Mouse (Mus musculus): ENCODE data around the gene Neu2.

The Neu2 gene

GRCm38 (mm10) chr1:87537008-87537407, 27.3 kb downstream of the Neu2 start:
- DNase-seq (ENCODE audit: low spot score in 2 of 2): no peak

- DNase-seq (ENCODE audit: low spot score in 2 of 2): peak in 1 of 2 experiments; percentile 19
Observed at GRCm38 (mm10) chr1:87541614-87542013, 31.9 kb downstream of the Neu2 start.

DNA sequence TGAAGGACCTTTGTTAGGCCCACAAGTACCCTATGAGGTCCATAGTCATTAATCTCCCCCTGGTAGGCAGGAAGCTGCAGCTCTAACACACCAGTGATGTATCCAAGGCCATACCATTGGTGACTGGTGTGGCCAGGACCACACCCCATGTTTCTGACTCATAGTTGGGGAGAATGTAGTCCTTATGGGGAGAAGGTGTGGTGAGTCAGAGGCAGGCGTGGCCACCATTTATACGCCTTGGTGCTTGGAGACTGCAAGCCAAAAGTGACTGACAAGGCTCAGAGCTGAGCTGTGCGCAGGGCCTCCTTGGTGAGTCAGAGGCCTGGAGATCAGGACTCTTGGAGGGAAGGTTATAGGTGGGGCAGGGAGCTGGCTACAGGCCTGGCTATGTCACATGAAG, 41.3 kb downstream of the Neu2 start:
- DNase-seq (ENCODE audit: low spot score in 2 of 2): no peak

DNA sequence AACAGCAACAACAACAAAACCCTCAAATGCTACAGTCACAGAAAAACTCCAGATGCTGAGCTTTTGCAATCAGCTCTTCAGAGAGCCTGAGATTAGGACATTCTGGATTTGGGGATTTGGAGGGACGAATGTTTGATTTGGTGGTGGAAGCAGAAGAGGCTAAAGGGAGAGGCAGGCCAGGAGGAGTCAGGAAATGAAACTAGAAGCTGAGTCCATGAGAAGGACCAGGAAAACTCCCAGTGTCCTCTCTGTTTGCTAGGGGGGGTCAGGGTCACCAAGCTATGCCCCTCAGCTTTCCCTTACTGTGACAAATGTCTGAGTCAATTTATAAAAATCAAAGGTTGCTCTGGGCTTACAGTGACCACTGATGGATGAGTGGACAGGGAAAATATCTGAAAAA, 43.9 kb downstream of the Neu2 start:
- no peak for DNase-seq (ENCODE audit: low spot score in 2 of 2)

- DNase-seq (ENCODE audit: low spot score in 2 of 2): no peak
Observed at GRCm38 (mm10) chr1:87562967-87563366, 53.3 kb downstream of the Neu2 start.

DNA sequence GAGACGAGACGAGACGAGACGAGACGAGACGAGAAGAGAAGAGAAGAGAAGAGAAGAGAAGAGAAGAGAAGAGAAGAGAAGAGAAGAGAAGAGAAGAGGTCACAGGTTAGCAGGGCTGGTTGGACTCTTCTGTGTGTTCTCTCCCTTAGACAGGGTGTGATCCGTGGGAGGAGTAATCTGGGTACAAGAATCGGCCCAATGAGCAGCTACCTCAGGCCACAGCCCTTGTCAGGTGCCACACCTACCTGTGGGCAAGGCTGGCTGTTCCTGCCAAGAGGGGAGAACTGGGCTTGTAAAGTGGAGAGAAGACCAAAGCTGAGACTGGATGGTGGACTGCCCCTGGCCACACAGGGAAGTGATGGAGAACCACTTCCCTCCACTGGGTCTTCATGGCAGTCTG, 56.1 kb downstream of the Neu2 start:
- no peak for DNase-seq (ENCODE audit: low spot score in 2 of 2)

- DNase-seq (ENCODE audit: low spot score in 2 of 2): peak in 1 of 2 experiments; percentile 42
Observed at GRCm38 (mm10) chr1:87568398-87568797, 58.7 kb downstream of the Neu2 start.

GRCm38 (mm10) chr1:87573261-87573660, 63.6 kb downstream of the Neu2 start:
- DNase-seq (ENCODE audit: low spot score in 2 of 2): no peak

- no peak for DNase-seq (ENCODE audit: low spot score in 2 of 2)
Observed at GRCm38 (mm10) chr1:87573800-87574215, 64.1 kb downstream of the Neu2 start, which contains the start of gene Ngef. Ngef (minus strand) TSS chr1:87573870.

DNA sequence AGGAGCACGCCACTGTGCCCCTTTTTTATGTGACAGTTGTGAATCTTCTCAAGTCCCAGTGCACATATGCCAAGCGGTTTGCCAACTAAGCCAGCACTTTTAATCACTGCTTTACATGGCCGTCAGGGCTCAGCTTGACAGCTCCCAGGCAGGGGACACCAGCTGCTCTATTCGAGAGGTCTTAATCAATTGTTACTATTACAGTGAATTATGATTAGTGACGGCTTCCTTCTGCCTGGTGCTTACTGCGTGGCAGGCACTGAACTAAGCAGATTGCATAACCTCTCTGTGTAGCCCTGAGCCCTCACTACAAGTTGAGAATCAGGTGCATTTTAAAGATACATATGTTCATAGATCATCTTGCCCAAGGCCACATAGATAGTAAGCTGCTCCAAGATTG, 64.7 kb downstream of the Neu2 start:
- no peak for DNase-seq (ENCODE audit: low spot score in 2 of 2)

DNA sequence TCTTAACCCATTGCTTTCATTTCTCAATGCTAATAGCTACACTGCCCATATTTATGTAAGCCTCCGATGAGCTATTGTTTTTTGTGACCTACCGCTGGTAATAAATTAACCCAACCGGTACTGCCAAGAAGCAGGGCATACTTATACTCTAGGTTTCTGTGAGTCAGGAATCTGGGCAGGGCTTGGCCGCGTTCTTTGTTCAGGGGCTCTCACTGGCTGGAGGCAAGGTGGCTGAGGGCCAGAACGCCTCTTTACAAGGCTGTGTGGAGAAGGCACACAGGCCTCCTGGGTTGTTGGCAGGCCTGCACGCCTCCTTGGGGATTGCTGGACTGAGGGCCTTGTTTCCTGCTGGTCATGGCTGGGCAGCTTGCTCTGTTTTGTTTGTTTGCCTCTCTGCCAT, 65.1 kb downstream of the Neu2 start:
- no peak for DNase-seq (ENCODE audit: low spot score in 2 of 2)

DNA sequence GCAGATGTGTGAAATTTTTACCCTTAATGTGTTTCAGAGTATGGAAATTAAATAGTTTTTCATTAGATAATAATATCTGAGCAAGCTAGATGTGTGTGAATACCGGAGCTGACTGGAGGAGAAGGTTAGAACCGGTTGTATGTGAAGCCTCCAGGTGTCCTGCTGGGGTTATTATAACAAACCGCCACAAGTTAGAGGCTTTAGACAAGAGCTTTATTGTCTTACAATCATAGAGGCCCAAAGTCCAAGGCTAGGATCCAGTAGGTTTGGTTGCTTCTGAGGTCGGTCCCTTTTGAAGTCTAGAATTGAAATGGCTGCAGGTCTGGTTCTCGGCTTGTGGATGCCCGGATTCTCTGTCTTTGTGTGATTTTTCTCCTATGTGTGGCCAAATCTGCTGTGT, 69.3 kb downstream of the Neu2 start:
- no peak for DNase-seq (ENCODE audit: low spot score in 2 of 2)

DNA sequence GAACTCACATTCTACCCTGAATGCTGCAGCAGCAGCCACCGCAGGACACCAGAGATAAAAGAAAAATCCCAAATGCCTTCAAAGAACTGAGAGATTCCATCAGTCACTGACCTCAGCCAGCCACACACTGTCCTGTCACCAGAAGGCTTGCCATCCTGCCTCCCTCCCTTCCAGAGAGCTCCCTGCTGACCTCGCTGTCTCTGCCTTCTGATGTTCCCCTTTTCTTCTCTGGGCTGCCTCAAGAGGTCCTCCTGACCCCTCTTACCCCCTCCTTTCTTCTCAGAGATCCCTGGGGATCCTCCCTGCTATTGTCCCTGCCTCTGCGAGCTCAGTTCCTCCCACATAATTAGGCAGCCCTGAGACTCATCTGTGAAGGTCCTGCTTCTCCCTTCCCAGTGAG, 71.1 kb downstream of the Neu2 start:
- DNase-seq (ENCODE audit: low spot score in 2 of 2): no peak

GRCm38 (mm10) chr1:87589162-87589561, 79.5 kb downstream of the Neu2 start:
- no peak for DNase-seq (ENCODE audit: low spot score in 2 of 2)

- DNase-seq (ENCODE audit: low spot score in 2 of 2): no peak
Observed at GRCm38 (mm10) chr1:87589980-87590379, 80.3 kb downstream of the Neu2 start.

DNA sequence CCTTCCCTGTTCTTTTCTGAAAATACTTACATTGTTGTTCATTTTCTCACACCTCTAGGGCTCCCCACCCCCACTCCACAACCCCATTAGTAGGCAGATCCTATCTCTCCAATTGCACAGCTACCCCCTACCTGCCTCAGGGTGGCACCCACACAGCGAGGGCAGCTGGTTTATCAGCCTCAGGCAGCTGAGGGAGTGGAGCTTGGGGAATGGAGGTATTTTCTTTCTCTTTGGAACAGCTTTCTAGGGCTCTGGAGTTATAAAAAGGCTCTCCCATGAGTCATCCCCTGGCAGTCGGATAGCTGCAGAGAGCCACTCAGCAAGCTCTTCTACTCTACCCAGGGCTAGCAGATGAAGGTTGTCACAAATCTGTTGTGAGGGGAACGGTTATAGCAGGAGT, 84.6 kb downstream of the Neu2 start:
- no peak for DNase-seq (ENCODE audit: low spot score in 2 of 2)

DNA sequence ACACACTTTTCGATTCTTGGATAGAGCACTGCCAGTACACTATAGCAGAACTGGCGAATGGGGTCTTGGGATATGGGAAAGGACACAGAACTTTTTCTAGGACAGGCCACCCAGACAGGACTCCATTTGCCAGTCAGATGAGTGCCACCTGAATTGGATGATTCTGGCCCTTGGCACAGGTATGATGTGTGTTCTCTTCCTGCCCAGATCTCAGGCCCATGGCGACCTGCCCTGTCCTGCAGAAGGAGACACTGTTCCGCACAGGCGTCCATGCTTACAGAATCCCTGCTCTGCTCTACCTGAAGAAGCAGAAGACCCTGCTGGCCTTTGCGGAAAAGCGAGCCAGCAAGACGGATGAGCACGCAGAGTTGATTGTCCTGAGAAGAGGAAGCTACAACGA, 85.0 kb downstream of the Neu2 start:
- DNase-seq (ENCODE audit: low spot score in 2 of 2): no peak

DNA sequence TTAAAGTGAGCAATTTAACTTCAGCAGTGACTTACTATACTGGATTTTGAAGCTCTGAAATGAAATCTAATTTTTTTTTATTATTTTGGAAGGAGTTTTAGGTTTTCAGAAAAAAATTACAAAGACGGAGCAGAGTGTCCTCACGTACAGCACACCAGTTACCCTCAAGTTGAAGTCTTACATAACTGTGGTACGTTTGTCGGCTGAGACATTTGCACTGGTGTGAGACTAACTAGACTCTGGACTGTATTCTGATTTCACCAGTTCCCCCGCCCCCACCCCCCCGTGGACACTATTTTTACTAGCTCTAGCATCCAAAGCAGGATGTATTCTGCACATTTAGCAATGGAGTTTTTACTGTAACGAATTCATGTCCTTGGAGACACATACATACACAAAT, 90.8 kb downstream of the Neu2 start:
- no peak for DNase-seq (ENCODE audit: low spot score in 2 of 2)

- no peak for DNase-seq (ENCODE audit: low spot score in 2 of 2)
Observed at GRCm38 (mm10) chr1:87601801-87602200, 92.1 kb downstream of the Neu2 start.

DNA sequence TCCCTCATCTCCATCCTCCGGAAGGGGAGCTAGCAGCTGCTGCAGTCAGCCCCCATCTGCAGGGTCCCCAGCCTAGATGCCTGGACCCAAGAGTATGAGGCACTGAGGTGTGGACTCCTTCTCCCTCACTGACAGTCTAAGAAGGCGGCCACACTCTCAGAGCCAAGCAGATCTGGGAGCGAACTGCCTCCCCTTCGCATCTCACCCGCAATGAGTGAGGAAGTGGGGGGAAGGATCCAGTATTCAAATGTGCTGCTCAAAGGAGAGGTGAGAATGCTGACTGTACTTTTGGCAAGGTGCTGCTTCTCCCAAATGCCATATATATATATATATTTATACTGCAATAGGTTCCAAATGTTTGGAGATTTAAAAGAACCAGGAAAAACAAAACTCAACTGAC, 93.7 kb downstream of the Neu2 start:
- no peak for DNase-seq (ENCODE audit: low spot score in 2 of 2)

DNA sequence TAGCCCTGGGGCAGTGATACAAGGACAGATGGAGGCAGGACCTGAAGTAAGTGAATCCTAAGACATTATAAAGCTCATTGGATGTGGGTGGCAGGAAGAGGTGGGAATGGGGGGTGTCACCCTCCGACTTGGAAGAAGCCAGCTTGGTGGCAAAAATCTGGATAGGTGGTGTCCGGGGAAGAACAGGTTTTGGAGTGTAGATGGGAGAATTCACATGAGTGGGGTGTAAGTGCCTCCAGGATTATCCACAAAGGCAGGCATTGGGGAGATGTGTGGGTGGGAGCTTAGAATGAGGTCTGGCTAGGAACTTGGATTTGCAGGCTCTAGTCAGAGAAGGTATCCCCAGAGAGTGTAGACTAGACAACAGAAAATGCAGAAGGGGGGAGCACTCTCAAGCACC, 95.6 kb downstream of the Neu2 start:
- no peak for DNase-seq (ENCODE audit: low spot score in 2 of 2)

DNA sequence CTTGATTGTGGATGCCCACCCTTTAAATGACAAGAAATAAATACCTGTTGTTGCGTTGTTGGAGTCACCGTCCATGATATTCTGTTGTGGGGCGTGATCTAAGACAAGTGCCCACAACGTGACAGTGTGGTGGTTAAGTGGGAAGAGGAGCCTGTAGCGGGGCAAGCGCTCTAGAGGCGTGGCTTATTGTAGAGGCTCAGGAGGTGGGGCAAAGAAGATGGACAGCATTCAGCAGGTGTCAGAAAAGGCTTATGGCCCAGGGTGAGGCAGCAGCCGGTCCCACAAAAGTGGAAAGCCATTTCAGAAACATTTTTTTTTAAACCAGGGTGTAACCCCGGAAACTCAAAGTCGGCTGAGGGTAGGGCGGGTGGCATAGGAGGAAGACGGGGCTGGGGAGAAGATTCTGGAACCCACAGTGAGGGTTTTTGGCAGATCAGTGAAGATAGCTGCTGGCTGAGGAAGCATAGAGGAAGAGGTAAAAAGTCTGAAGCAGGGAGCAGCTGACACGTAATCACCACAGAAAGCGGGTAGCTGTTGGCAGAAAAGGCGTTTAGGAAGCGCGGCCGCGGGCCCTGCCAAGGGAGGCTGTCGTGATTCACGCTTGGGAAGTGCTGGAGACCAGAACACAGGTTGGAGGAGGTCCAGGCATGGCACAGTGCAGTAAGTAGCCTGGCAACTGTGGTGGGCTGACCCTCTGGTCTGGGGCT, 97.8 kb downstream of the Neu2 start:
- DNase-seq (ENCODE audit: low spot score in 2 of 2): peak; percentile 38 to 52

GRCm38 (mm10) chr1:87608416-87609046, 98.8 kb downstream of the Neu2 start:
- DNase-seq (ENCODE audit: low spot score in 2 of 2): peak; percentile 74 to 88

All from thymus, postnatal 10 days (tissue).